Mouse (Mus musculus): ENCODE measurements around the gene Fam107a.

DNA sequence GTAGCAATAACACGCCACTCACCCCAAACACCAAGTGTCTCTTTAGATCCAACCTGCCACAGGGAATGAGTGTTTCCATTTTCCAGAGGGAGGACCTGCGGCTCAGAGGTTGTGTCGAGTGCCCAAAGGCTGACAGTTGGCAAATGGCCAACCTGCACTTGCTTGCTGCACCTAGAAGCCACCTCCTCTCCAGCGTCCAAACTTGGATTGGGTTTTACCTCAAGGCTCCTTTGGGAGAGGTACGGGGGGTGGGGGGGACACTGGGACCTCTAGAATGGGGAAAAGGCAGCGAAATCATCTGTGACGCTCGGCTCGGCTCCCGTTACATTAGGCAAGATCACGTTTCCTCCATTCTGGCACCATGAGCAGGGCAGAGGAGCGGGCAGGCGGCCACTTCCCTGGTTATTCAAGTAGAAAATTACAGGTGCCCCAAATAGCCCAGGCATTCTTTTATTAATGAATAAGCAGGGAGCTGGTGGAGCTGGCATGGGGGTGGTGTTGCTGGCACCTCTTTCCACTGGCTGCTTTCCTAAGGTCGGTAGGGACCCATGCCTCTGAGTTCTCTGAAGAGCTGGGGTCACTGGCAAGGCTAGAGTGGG is 13.6 kb upstream of the Fam107a start:
- TF ChIP-seq CTCF (IDR thresholded peaks at IDR 0.05; ENCODE audit: low read depth) (no peak), EP300 (IDR thresholded peaks at IDR 0.05; ENCODE audit: low read depth) (no peak)

All from liver, embryonic 14.5 days (tissue).